Mouse (Mus musculus) heart, adult 2 months (tissue): Measurements from ENCODE around the gene Irf4.

ENCODE experiments used
- CTCF ChIP-seq: fragments of 200-600 bp; IDR thresholded peaks from 2 replicates; pipeline ENCODE4 v1.8.1; 2022; ENCODE audit warnings: antibody characterized with exemption, mild to moderate bottlenecking, moderate library complexity
- EP300 ChIP-seq: fragments of 200-500 bp; IDR thresholded peaks from 2 replicates; pipeline ENCODE4 v1.6.1; 2011; ENCODE audit warnings: low read depth, low read length, control low read depth; ENCODE audit not compliant: insufficient read depth
- POLR2A ChIP-seq: fragments of 200-500 bp; IDR thresholded peaks from 2 replicates; pipeline ENCODE4 v1.6.1; 2011; ENCODE audit warnings: mild to moderate bottlenecking, low read depth, low read length, control low read depth; ENCODE audit not compliant: insufficient read depth

GRCm38 (mm10) chr13:30755998-30756639 is 7.1 kb downstream of the Irf4 start:
- TF ChIP-seq POLR2A (no peak), CTCF (no peak), EP300 (no peak)
